Mouse (Mus musculus): ENCODE measurements around the gene Iah1.

The Iah1 gene

GRCm38 (mm10) chr12:21364624-21365435 is 48.6 kb downstream of the Iah1 start:
- DNase-seq (ENCODE audit: low spot score in 2 of 2) = no peak

- peak in 1 of 2 experiments; percentile 11 for DNase-seq (ENCODE audit: low spot score in 2 of 2)
These were observed 52.3 kb downstream of the Iah1 start for GRCm38 (mm10) chr12:21368376-21369086.

- no peak for DNase-seq (ENCODE audit: low spot score in 2 of 2)
These were observed 52.9 kb downstream of the Iah1 start for GRCm38 (mm10) chr12:21369087-21369410.

- DNase-seq (ENCODE audit: low spot score in 2 of 2) = no peak
These were observed 53.9 kb downstream of the Iah1 start for GRCm38 (mm10) chr12:21370035-21370611.

GRCm38 (mm10) chr12:21373100-21373819 is 57.1 kb downstream of the Iah1 start, which contains the start of gene Adam17:
Gene Adam17 (minus strand): TSS chr12:21373632.
- DNase-seq (ENCODE audit: low spot score in 2 of 2) = peak; percentile 89 to 96
